Mouse (Mus musculus): ENCODE data around the gene Nup210l. TPM values are rescaled to one million over a fixed set of nuclear protein-coding genes. Genes with fewer than 3 reads are reported as not detected.
A peak's percentile ranks its signal among the peaks of the same experiment; 100 is the strongest.

Nup210l gene
- polyA plus RNA-seq, 1 experiment, result 0.56 TPM

GRCm38 (mm10) chr3:90213377-90213866 lies 109.5 kb downstream of the Nup210l start, which contains the start of the genes Rps27 and Rab13:
Gene Rps27, minus strand, starts transcription at chr3:90213651.
Gene Rab13, plus strand, starts transcription at chr3:90213695.
- Histone ChIP-seq H3K27me3 (ENCODE audit: control insufficient read depth, insufficient read depth, low read length) (no peaks in the 10 kb centered on the region), H3K36me3 (ENCODE audit: control insufficient read depth, insufficient read depth, low read length) (peaks cover 22% of the 10 kb centered on the region), H3K27ac (ENCODE audit: insufficient read depth, low read length) (peak within 1 kb of the TSS; percentile 96), H3K4me3 (ENCODE audit: extremely low read depth, insufficient read depth, insufficient read length) (peak within 1 kb of the TSS; percentile 98), H3K4me1 (ENCODE audit: control insufficient read depth, insufficient read depth, insufficient read length) (peaks cover 12% of the 10 kb centered on the region; the same call in 1 of the 2 replicates)
- TF ChIP-seq CTCF (IDR thresholded peaks at IDR 0.05; ENCODE audit: extremely low read depth, insufficient read depth, insufficient read length, insufficient replicate concordance) (no peak), POLR2A (IDR thresholded peaks at IDR 0.05; ENCODE audit: low read depth, low read length) (peak; percentile 98)
- peak; percentile 83 to 94 for DNase-seq (ENCODE audit: low read depth in 1 of 2, low spot score in 2 of 2)
- WGBS, result under 1% methylated on average over 42 of the region's 42 CpGs

- H3K4me3 ChIP-seq (ENCODE audit: extremely low read depth, insufficient read depth, insufficient read length), result peak overlapping the region; percentile 45
- peaks cover 12% of the 10 kb centered on the region; the same call in 1 of the 2 replicates for H3K4me1 ChIP-seq (ENCODE audit: control insufficient read depth, insufficient read depth, insufficient read length)
- H3K36me3 ChIP-seq (ENCODE audit: control insufficient read depth, insufficient read depth, low read length), result peaks cover 17% of the 10 kb centered on the region
- no peaks in the 10 kb centered on the region for H3K27me3 ChIP-seq (ENCODE audit: control insufficient read depth, insufficient read depth, low read length)
- no peak for DNase-seq (ENCODE audit: low read depth in 1 of 2, low spot score in 2 of 2)
- TF ChIP-seq CTCF (IDR thresholded peaks at IDR 0.05; ENCODE audit: extremely low read depth, insufficient read depth, insufficient read length, insufficient replicate concordance) (no peak), POLR2A (IDR thresholded peaks at IDR 0.05; ENCODE audit: low read depth, low read length) (no peak)
- 43% methylated on average over 12 of the region's 12 CpGs for WGBS
- no peak overlapping the region for H3K27ac ChIP-seq (ENCODE audit: insufficient read depth, low read length)
These were observed 110.2 kb downstream of the Nup210l start for GRCm38 (mm10) chr3:90213956-90214684.

DNA sequence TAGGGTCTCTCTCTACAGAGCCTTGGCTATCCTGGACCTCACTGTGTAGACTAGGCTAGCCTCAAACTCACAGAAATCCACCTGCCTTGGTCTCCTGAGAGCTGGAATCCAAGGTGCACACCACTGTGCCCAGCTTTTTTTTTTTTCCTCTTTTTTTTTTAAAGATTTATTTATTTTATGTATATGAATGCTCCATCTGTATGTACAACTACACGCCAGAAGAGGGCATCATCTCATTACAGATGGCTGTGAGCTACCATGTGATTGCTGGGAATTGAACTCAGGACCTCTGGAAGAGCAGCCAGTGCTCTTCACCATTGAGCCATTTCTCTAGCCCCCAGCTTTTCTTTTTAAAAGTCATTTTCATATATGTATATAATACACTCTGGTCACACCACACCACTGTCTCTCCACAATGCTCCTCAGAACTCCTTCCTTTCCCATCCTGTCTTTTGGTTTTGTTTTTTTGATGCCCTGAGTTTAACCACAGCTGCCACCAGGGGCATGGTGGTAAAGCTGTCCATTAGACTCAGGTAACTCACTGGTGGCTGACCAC lies 112.0 kb downstream of the Nup210l start:
- WGBS, result 33% methylated on average over 1 of the region's 1 CpGs

GRCm38 (mm10) chr3:90220088-90220487 lies 116.2 kb downstream of the Nup210l start:
- Histone ChIP-seq H3K27me3 (ENCODE audit: control insufficient read depth, insufficient read depth, low read length) (peaks cover 3% of the 10 kb centered on the region; the same call in 1 of the 2 replicates), H3K4me1 (ENCODE audit: control insufficient read depth, insufficient read depth, insufficient read length) (peaks cover 3% of the 10 kb centered on the region), H3K4me3 (ENCODE audit: extremely low read depth, insufficient read depth, insufficient read length) (no peak overlapping the region), H3K36me3 (ENCODE audit: control insufficient read depth, insufficient read depth, low read length) (no peaks in the 10 kb centered on the region), H3K27ac (ENCODE audit: insufficient read depth, low read length) (no peak overlapping the region)
- TF ChIP-seq POLR2A (IDR thresholded peaks at IDR 0.05; ENCODE audit: low read depth, low read length) (no peak), CTCF (IDR thresholded peaks at IDR 0.05; ENCODE audit: extremely low read depth, insufficient read depth, insufficient read length, insufficient replicate concordance) (peak; percentile 15; the same call in 1 of the 2 replicates)
- 13% methylated on average over 6 of the region's 6 CpGs for WGBS
- DNase-seq (ENCODE audit: low read depth in 1 of 2, low spot score in 2 of 2), result peak; percentile 25 to 48

More for the DNA sequence above, 112.0 kb downstream of the Nup210l start:
- Histone ChIP-seq H3K4me1 (ENCODE audit: control insufficient read depth, insufficient read depth, insufficient read length) (peaks cover 15% of the 10 kb centered on the region), H3K27ac (ENCODE audit: insufficient read depth, low read length) (no peak overlapping the region), H3K4me3 (ENCODE audit: extremely low read depth, insufficient read depth, insufficient read length) (no peak overlapping the region), H3K27me3 (ENCODE audit: control insufficient read depth, insufficient read depth, low read length) (peaks cover 3% of the 10 kb centered on the region; the same call in 1 of the 2 replicates), H3K36me3 (ENCODE audit: control insufficient read depth, insufficient read depth, low read length) (peaks cover 8% of the 10 kb centered on the region)
- DNase-seq (ENCODE audit: low read depth in 1 of 2, low spot score in 2 of 2), result peak in 1 of 2 experiments; percentile 10
- no peak for TF ChIP-seq POLR2A (IDR thresholded peaks at IDR 0.05; ENCODE audit: low read depth, low read length)
- no peak for TF ChIP-seq CTCF (IDR thresholded peaks at IDR 0.05; ENCODE audit: extremely low read depth, insufficient read depth, insufficient read length, insufficient replicate concordance)

- peak overlapping the region; percentile 45 for H3K4me3 ChIP-seq (ENCODE audit: extremely low read depth, insufficient read depth, insufficient read length)
- H3K36me3 ChIP-seq (ENCODE audit: control insufficient read depth, insufficient read depth, low read length), result no peaks in the 10 kb centered on the region
- peak overlapping the region; percentile 8; the same call in 1 of the 2 replicates for H3K27ac ChIP-seq (ENCODE audit: insufficient read depth, low read length)
- H3K27me3 ChIP-seq (ENCODE audit: control insufficient read depth, insufficient read depth, low read length), result peaks cover 3% of the 10 kb centered on the region; the same call in 1 of the 2 replicates
- WGBS, result 6% methylated on average over 18 of the region's 20 CpGs
- DNase-seq (ENCODE audit: low read depth in 1 of 2, low spot score in 2 of 2), result peak in 1 of 2 experiments; percentile 17
- peaks cover 3% of the 10 kb centered on the region for H3K4me1 ChIP-seq (ENCODE audit: control insufficient read depth, insufficient read depth, insufficient read length)
- TF ChIP-seq POLR2A (IDR thresholded peaks at IDR 0.05; ENCODE audit: low read depth, low read length) (no peak), CTCF (IDR thresholded peaks at IDR 0.05; ENCODE audit: extremely low read depth, insufficient read depth, insufficient read length, insufficient replicate concordance) (no peak)
These were observed 116.6 kb downstream of the Nup210l start for GRCm38 (mm10) chr3:90220531-90220951.

- peaks cover 3% of the 10 kb centered on the region; the same call in 1 of the 2 replicates for H3K27me3 ChIP-seq (ENCODE audit: control insufficient read depth, insufficient read depth, low read length)
- no peak for TF ChIP-seq CTCF (IDR thresholded peaks at IDR 0.05; ENCODE audit: extremely low read depth, insufficient read depth, insufficient read length, insufficient replicate concordance)
- WGBS, result 42% methylated on average over 5 of the region's 5 CpGs
- peaks cover 3% of the 10 kb centered on the region for H3K4me1 ChIP-seq (ENCODE audit: control insufficient read depth, insufficient read depth, insufficient read length)
- DNase-seq (ENCODE audit: low read depth in 1 of 2, low spot score in 2 of 2), result no peak
- H3K27ac ChIP-seq (ENCODE audit: insufficient read depth, low read length), result no peak overlapping the region
- H3K36me3 ChIP-seq (ENCODE audit: control insufficient read depth, insufficient read depth, low read length), result no peaks in the 10 kb centered on the region
- no peak overlapping the region for H3K4me3 ChIP-seq (ENCODE audit: extremely low read depth, insufficient read depth, insufficient read length)
These were observed 117.2 kb downstream of the Nup210l start for GRCm38 (mm10) chr3:90221123-90221522.

Data from spleen, adult 2 months (tissue).